Mouse (Mus musculus) ES-Bruce4 (cell line): ENCODE results near the gene Sfxn4.

Source experiments
- CTCF ChIP-seq: IDR thresholded peaks from one replicate; pipeline ENCODE4 v1.8.1; 2011; ENCODE audit warnings: low read depth, low read length
- EP300 ChIP-seq: IDR thresholded peaks from 2 replicates; pipeline ENCODE4 v1.6.1; 2011; ENCODE audit warnings: low read depth, low read length; ENCODE audit not compliant: insufficient read depth
- POLR2A ChIP-seq: IDR thresholded peaks from one replicate; pipeline ENCODE4 v1.8.1; 2011; ENCODE audit warnings: low read length; ENCODE audit not compliant: insufficient read depth

- no peak for TF ChIP-seq CTCF
- no peak for TF ChIP-seq POLR2A
- TF ChIP-seq EP300, result no peak
These were observed 26.4 kb upstream of the Sfxn4 start for GRCm38 (mm10) chr19:60887637-60888036.
